Mouse (Mus musculus) mammary gland, adult 2 months (tissue): Measurements from ENCODE around the gene Zfp110. TPM values are rescaled to one million over a fixed set of nuclear protein-coding genes. Genes with fewer than 3 reads are reported as not detected.

ENCODE experiments used
- polyA plus RNA-seq: library from polyadenylated mRNA; depleted of rRNA; stranded (reverse); fragments of >200 nt; gene quantifications from 2 replicates; pipeline ENCODE4 v1.2.3, GENCODE M21; 2012; ENCODE audit warnings: low replicate concordance; rRNA removed

Gene Zfp110
- 7.8 and 12.3 TPM in 2 replicates for polyA plus RNA-seq

GRCm38 (mm10) chr7:12834162-12835120 is at the start of gene Zfp110:
Gene Zfp110 (plus strand): TSS chr7:12834761.

GRCm38 (mm10) chr7:12802866-12803726 is 31.5 kb upstream of the Zfp110 start, which contains the start of gene Zscan18:
Gene Zscan18 (minus strand): TSS chr7:12803635.

GRCm38 (mm10) chr7:12818521-12819295 is 15.9 kb upstream of the Zfp110 start, which contains the start of gene Zfp329:
Gene Zfp329 (minus strand): TSS chr7:12818858.

GRCm38 (mm10) chr7:12880911-12881660 is 46.5 kb downstream of the Zfp110 start, which contains the start of gene Zfp128:
Gene Zfp128 (plus strand): TSS chr7:12881177.

GRCm38 (mm10) chr7:12897655-12898410 is 63.3 kb downstream of the Zfp110 start, which contains the start of gene Zscan22:
Gene Zscan22 (plus strand): TSS chr7:12897815.

Other genes starting within 250 kb of the Zfp110 start
- gene Vmn2r53, start 226.0 kb upstream of the Zfp110 start, polyA plus RNA-seq, result not detected in 2 replicates
- not detected in 2 replicates for gene Vmn2r54, start 194.4 kb upstream of the Zfp110 start, polyA plus RNA-seq
- not detected in 2 replicates for gene Vmn2r55, start 149.8 kb upstream of the Zfp110 start, polyA plus RNA-seq
- gene Vmn2r56, start 99.8 kb upstream of the Zfp110 start, polyA plus RNA-seq, result not detected in 2 replicates
- gene Zscan18, start 31.1 kb upstream of the Zfp110 start, polyA plus RNA-seq, result 0.91 and 1.9 TPM in 2 replicates
- 0.79 and 2.4 TPM in 2 replicates for gene Zfp329, start 15.9 kb upstream of the Zfp110 start, polyA plus RNA-seq
- gene Zfp128, start 46.4 kb downstream of the Zfp110 start, polyA plus RNA-seq, result 0.56 and 1.6 TPM in 2 replicates
- 8.4 and 18.4 TPM in 2 replicates for gene Zscan22, start 63.1 kb downstream of the Zfp110 start, polyA plus RNA-seq
- gene Rps5, start 87.5 kb downstream of the Zfp110 start, polyA plus RNA-seq, result 2,239 and 2,291 TPM in 2 replicates
- 1.4 and 1.6 TPM in 2 replicates for gene Rnf225, start 92.7 kb downstream of the Zfp110 start, polyA plus RNA-seq
- gene Zfp324, start 131.1 kb downstream of the Zfp110 start, polyA plus RNA-seq, result 6.7 and 10.3 TPM in 2 replicates
- 5.9 and 6.8 TPM in 2 replicates for gene Zfp446, start 143.1 kb downstream of the Zfp110 start, polyA plus RNA-seq
- 0.32 and 3.3 TPM in 2 replicates for gene Slc27a5, start 163.4 kb downstream of the Zfp110 start, polyA plus RNA-seq
- gene Trim28, start 164.4 kb downstream of the Zfp110 start, polyA plus RNA-seq, result 236 and 280 TPM in 2 replicates
- gene Zbtb45, start 175.3 kb downstream of the Zfp110 start, polyA plus RNA-seq, result 27.8 and 61.8 TPM in 2 replicates
- gene Chmp2a, start 200.0 kb downstream of the Zfp110 start, polyA plus RNA-seq, result 50.6 and 56.2 TPM in 2 replicates
- gene Ube2m, start 203.5 kb downstream of the Zfp110 start, polyA plus RNA-seq, result 147 and 206 TPM in 2 replicates
- 1.4 and 2.4 TPM in 2 replicates for gene Mzf1, start 220.0 kb downstream of the Zfp110 start, polyA plus RNA-seq